Mouse (Mus musculus) spleen, adult 2 months (tissue): Measurements from ENCODE around the gene Siglec1. TPM values are rescaled to one million over a fixed set of nuclear protein-coding genes. Genes with fewer than 3 reads are reported as not detected.

Experiments used
- DNase-seq, 2 experiments: peaks; one replicate each; pipeline versions ENCODE4 v3.0.0 to v3.0.0-alpha.2; 2012 to 2021; ENCODE audit warnings: low spot score in 2 of 2, low read depth in 1 of 2
- H3K27ac ChIP-seq: fragments of 200-500 bp; 2 replicates; pipeline ENCODE4 v1.5.1; 2012; ENCODE audit warnings: low read length, inconsistent platforms; ENCODE audit not compliant: insufficient read depth
- H3K27me3 ChIP-seq: fragments of 200-500 bp; 2 replicates; pipeline ENCODE4 v1.6.1; 2012; ENCODE audit warnings: mild to moderate bottlenecking, moderate library complexity, low read length, inconsistent platforms; ENCODE audit not compliant: control insufficient read depth, insufficient read depth
- H3K36me3 ChIP-seq: fragments of 200-500 bp; 2 replicates; pipeline ENCODE4 v1.6.1; 2012; ENCODE audit warnings: mild to moderate bottlenecking, low read length, inconsistent platforms; ENCODE audit not compliant: control insufficient read depth, insufficient read depth
- H3K4me1 ChIP-seq: fragments of 200-500 bp; 2 replicates; pipeline ENCODE4 v1.6.1; 2011; ENCODE audit warnings: inconsistent platforms; ENCODE audit not compliant: control insufficient read depth, insufficient read depth, insufficient read length
- H3K4me3 ChIP-seq: fragments of 200-500 bp; 2 replicates; pipeline ENCODE4 v1.5.1; 2011; ENCODE audit warnings: mild to moderate bottlenecking, inconsistent platforms; ENCODE audit not compliant: insufficient read depth, insufficient read length; ENCODE audit errors: extremely low read depth
- CTCF ChIP-seq: fragments of 200-500 bp; IDR thresholded peaks from 2 replicates; pipeline ENCODE4 v1.5.1; 2011; ENCODE audit warnings: mild to moderate bottlenecking, inconsistent platforms; ENCODE audit not compliant: insufficient read depth, insufficient read length, insufficient replicate concordance; ENCODE audit errors: extremely low read depth
- POLR2A ChIP-seq: fragments of 200-500 bp; IDR thresholded peaks from 2 replicates; pipeline ENCODE4 v1.6.1; 2011; ENCODE audit warnings: low read depth, low read length, inconsistent platforms
- WGBS: fragments of 180-500 bp; shearing (Covaris S2); methylation state at CpG from one replicate; pipeline ENCODE4 v1.1.7; 2018; 5-methylcytosine and 5-hydroxymethylcytosine counted together
- polyA plus RNA-seq: library from polyadenylated mRNA; depleted of rRNA; stranded (reverse); fragments of >200 nt; gene quantifications from 2 replicates; pipeline ENCODE4 v1.2.3, GENCODE M21; 2012

Gene Siglec1
- polyA plus RNA-seq, 1 experiment: 42.3 TPM

DNA sequence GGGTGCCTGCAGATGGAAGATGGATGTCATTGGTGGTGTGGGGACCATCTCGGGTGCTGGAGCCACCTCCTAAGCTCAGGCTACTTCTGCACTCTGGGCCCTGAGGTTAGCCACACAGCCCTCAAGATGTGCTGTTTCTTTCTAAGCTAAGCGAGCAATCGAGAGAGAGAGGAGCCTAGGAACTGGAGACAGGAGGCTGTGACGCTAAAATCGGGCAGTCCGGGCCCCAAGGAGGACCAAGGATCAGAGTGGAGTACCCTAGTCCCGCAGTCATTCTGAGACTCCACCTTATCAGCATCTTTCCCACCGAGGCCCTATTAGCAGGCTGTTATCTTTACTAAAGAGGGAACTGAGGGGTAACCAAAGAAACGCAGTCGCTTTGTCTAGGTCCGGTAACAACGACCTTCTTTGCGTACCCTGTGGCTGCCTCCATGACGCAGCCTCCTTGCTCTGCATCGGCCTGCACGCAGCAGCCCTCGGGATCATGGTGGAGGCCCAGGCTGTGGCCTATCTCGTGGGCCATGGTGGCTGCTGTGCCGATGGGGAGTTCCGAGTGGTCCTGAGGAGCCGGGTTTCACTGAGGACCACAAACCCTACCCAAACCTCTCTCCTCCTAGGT, 31.8 kb downstream of the Siglec1 start:
- 7% methylated on average over 21 of the region's 21 CpGs for WGBS
- H3K4me3 ChIP-seq: no peak overlapping the region

DNA sequence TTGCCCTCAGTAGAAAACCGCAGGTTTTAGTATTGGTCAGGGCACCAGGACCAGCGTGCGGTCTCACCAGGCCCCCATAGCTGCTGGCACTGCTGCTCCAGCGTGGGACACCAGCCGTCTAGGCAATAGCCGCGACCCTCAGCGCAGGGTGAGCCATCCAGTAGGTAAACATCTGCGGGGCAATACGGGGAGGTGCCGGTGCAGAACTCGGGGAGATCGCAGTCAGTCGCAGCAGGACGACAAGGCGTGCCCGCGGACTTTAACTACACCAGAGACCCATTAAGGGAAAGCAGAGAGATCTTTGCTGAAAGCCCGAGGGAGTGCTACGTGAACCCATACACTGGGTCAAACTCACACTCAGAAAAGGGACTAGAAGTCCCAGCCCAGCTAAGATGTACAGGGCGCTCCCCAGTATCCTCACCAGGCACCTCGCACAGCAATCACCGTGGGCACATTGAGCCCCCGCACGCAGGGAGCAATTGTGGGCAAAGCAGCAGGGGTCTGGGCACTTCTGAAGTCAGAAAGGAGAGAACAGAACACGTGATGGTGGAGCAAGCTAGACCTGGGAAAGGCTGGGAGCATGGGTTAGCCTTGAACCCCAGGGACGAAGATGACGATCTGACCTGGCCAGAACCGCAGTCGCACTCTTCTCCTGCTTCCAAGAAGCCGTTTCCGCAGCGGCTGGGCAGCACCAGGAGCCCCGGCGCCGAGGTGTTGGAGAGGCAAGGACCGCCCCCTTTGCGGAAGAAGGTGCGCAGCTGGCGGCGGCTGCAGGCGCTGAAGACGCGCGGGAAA, 32.5 kb downstream of the Siglec1 start:
- TF ChIP-seq POLR2A: no peak
- no peak for TF ChIP-seq CTCF
- peak overlapping the region; percentile 6; the same call in 1 of the 2 replicates for H3K4me3 ChIP-seq
- WGBS: 6% methylated on average over 45 of the region's 45 CpGs
- peaks cover 8% of the 10 kb centered on the region; the same call in 1 of the 2 replicates for H3K27me3 ChIP-seq
- DNase-seq: no peak
- no peaks in the 10 kb centered on the region for H3K4me1 ChIP-seq
- H3K36me3 ChIP-seq: no peaks in the 10 kb centered on the region
- H3K27ac ChIP-seq: no peak overlapping the region

More for the DNA sequence above, 31.8 kb downstream of the Siglec1 start:
- peaks cover 8% of the 10 kb centered on the region; the same call in 1 of the 2 replicates for H3K27me3 ChIP-seq
- no peak overlapping the region for H3K27ac ChIP-seq
- no peak for DNase-seq
- no peaks in the 10 kb centered on the region for H3K36me3 ChIP-seq
- H3K4me1 ChIP-seq: no peaks in the 10 kb centered on the region
- TF ChIP-seq CTCF: no peak
- TF ChIP-seq POLR2A: no peak

- H3K4me1 ChIP-seq: no peaks in the 10 kb centered on the region
- H3K36me3 ChIP-seq: no peaks in the 10 kb centered on the region
- TF ChIP-seq CTCF (no peak), POLR2A (no peak)
- WGBS: 52% methylated on average over 6 of the region's 6 CpGs
- no peak overlapping the region for H3K27ac ChIP-seq
- H3K27me3 ChIP-seq: peaks cover 8% of the 10 kb centered on the region; the same call in 1 of the 2 replicates
- no peak overlapping the region for H3K4me3 ChIP-seq
- no peak for DNase-seq
These were observed 33.6 kb downstream of the Siglec1 start for GRCm38 (mm10) chr2:131052862-131053418.

- H3K27ac ChIP-seq: no peak overlapping the region
- H3K36me3 ChIP-seq: no peaks in the 10 kb centered on the region
- no peak for TF ChIP-seq CTCF
- TF ChIP-seq POLR2A: no peak
- 79% methylated on average over 5 of the region's 5 CpGs for WGBS
- no peak overlapping the region for H3K4me3 ChIP-seq
- no peaks in the 10 kb centered on the region for H3K4me1 ChIP-seq
- H3K27me3 ChIP-seq: peaks cover 8% of the 10 kb centered on the region; the same call in 1 of the 2 replicates
- DNase-seq: no peak
These were observed 34.5 kb downstream of the Siglec1 start for GRCm38 (mm10) chr2:131052043-131052442.

DNA sequence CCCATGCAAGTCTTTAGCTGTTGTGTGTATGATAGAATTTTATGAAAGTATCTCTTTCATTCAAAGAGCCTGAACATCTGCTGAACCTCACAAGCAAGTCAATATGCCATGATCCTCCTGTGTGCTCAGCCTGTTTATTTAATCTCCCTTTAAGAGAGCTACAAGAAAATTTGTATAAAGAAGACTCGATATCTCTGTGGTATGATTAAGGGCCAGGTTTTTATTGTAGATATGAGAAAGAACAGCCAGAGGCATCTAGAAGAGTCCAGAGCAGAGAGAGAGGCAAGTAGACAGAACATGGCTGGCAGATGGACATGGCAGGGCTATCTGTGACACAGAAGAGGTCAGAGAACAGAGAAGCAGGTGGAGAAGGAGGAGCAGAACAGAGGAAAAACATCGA, 40.5 kb downstream of the Siglec1 start:
- Histone ChIP-seq H3K4me3 (no peak overlapping the region), H3K4me1 (no peaks in the 10 kb centered on the region; the same call in 1 of the 2 replicates), H3K27me3 (no peaks in the 10 kb centered on the region; the same call in 1 of the 2 replicates), H3K27ac (no peak overlapping the region), H3K36me3 (no peaks in the 10 kb centered on the region)
- TF ChIP-seq POLR2A: no peak
- no peak for DNase-seq
- 81% methylated on average over 2 of the region's 2 CpGs for WGBS

GRCm38 (mm10) chr2:131044989-131045720, 41.4 kb downstream of the Siglec1 start:
- TF ChIP-seq CTCF (no peak), POLR2A (no peak)
- H3K4me3 ChIP-seq: no peak overlapping the region
- WGBS: 87% methylated on average over 9 of the region's 9 CpGs
- no peaks in the 10 kb centered on the region for H3K36me3 ChIP-seq
- H3K27me3 ChIP-seq: no peaks in the 10 kb centered on the region; the same call in 1 of the 2 replicates
- DNase-seq: no peak
- no peaks in the 10 kb centered on the region; the same call in 1 of the 2 replicates for H3K4me1 ChIP-seq
- no peak overlapping the region for H3K27ac ChIP-seq
